Comparison of ENCODE assay signal across 9 mouse cellular contexts in the genomic region with DNA sequence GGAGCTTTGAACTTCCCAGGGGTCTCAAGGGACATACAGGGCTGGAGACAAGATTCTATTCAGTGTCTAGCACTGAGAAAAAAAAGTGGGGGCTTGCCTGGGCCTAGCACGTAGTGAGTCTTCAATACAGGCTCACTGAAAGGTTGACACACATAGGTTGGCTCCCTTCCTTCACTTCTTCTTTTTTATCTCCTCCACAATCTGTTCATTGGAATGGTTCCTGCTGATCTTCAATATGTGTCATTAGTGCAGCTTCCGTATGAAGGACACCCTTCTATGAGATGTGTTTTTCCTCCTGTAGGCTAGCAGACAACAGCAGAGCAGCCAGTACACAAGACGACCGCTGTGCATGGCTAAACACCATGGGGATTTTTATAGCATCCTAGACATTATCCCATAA.
"Had no signal": no experiment of that assay in that cellular context is flagged by ENCODE, and none has a peak within 500 bp of the region (broad histone marks: within the 10 kb centered on the region; RNA-seq: fewer than 3 reads in every experiment).

No protein-coding gene starts in this region.

- H3K4me1 ChIP-seq: midbrain, embryonic 13.5 days had no signal

- DNase-seq: liver, embryonic 13.5 days; lung, adult 2 months; lung, postnatal 14 days; right cerebral cortex, postnatal 4 days; thymus, adult 2 months; thymus, postnatal 14 days had no signal

- H3K4me3 ChIP-seq: liver, embryonic 13.5 days; midbrain, embryonic 13.5 days had no signal

- H3K27me3 ChIP-seq: midbrain, embryonic 13.5 days had no signal

- H3K27ac ChIP-seq: kidney, postnatal 0 days; liver, embryonic 13.5 days; midbrain, embryonic 13.5 days; stomach, postnatal 0 days had no signal

- ATAC-seq: midbrain, embryonic 13.5 days had no signal
